Mouse (Mus musculus): ENCODE measurements around the gene Chrne. TPM values are rescaled to one million over a fixed set of nuclear protein-coding genes. Genes with fewer than 3 reads are reported as not detected.
"Not testable (repeated sequence)": the region's sequence is repeated elsewhere in the genome, so short reads cannot be mapped to it uniquely, and the experiment has no call there.

The Chrne gene
- polyA plus RNA-seq, 1 experiment from 2014 or later, result 0.25 TPM

DNA sequence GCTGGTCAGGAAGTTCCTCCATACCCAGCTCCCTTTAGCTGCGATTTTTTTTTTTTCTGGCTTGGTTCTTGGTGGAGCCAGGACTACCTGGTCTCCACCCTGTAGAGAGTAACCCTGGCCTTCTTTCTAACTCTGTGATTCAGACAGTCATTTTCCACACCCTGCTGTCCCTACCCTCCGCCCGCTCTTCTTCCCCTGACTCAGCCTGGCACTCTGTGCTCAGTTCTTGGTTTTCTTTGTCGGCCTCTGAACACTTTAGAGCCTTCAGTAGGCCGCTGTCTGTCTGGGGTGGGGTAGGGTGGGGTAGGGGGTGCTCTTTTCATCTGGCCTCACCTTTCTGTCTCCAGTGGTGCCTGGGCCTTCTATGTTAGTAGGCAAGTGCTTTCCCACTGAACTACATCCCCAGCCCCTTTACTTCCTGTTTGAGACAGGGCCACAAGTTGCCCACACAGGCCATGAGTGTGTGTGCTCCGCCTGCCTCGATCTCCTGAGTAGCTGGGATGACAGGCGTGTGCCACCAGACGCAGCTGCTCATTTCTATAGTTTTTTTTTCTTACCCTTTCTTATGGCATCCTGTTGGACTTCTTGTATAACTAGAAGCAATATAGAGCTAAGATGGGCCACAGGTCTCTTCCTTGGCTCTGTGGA, 39.2 kb downstream of the Chrne start:
- no peak overlapping the region for H3K4me2 ChIP-seq (ENCODE audit: low read length)
- H3K4me1 ChIP-seq (replicated peaks; ENCODE audit: insufficient read depth, low read length), result peaks cover 36% of the 10 kb centered on the region
- TF ChIP-seq CTCF (IDR thresholded peaks at IDR 0.05; ENCODE audit: low read depth), result no peak
- DNase-seq (ENCODE audit: low spot score) (no peak), ATAC-seq (replicated peaks; ENCODE audit: low FRiP score, low read depth) (no peak)
- H3K9me3 ChIP-seq (replicated peaks; ENCODE audit: low read length), result no peaks in the 10 kb centered on the region
- WGBS, result 78% methylated on average over 9 of the region's 9 CpGs
- no peaks in the 10 kb centered on the region for H3K27me3 ChIP-seq (ENCODE audit: insufficient read depth, low read length)
- H3K4me3 ChIP-seq (replicated peaks; ENCODE audit: low read depth, low read length), result no peak overlapping the region
- no peak overlapping the region for H3K9ac ChIP-seq (ENCODE audit: low read depth, low read length)
- H3K36me3 ChIP-seq (ENCODE audit: insufficient read depth, low read length), result no peaks in the 10 kb centered on the region
- H3K27ac ChIP-seq, result no peak overlapping the region; the same call in 1 of the 2 replicates

DNA sequence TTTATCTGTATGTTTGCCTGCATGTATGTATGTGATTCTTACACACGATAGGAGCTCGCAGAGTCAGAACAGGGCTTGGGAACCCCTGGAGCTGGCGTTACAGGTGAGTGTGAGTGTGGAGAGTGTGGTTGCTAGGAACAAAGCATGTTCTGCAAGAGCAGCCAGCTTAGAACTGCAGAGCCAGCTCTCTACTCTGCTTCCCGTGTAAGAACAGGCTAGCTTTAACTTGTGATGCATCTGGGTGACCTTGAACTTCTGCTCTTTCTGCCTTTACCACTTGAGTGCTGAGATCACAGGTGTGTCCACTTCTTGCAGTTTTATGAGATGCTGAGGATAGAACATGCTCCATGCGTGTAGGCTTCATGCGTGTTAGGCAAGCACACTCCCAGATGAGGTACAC, 40.1 kb downstream of the Chrne start:
- Histone ChIP-seq H3K4me3 (replicated peaks; ENCODE audit: low read depth, low read length) (no peak overlapping the region), H3K27ac (no peak overlapping the region), H3K9me3 (replicated peaks; ENCODE audit: low read length) (no peaks in the 10 kb centered on the region), H3K9ac (ENCODE audit: low read depth, low read length) (no peak overlapping the region), H3K4me1 (replicated peaks; ENCODE audit: insufficient read depth, low read length) (peaks cover 27% of the 10 kb centered on the region), H3K4me2 (ENCODE audit: low read length) (no peak overlapping the region), H3K27me3 (ENCODE audit: insufficient read depth, low read length) (no peaks in the 10 kb centered on the region), H3K36me3 (ENCODE audit: insufficient read depth, low read length) (no peaks in the 10 kb centered on the region)
- no peak for TF ChIP-seq CTCF (IDR thresholded peaks at IDR 0.05; ENCODE audit: low read depth)
- DNase-seq (ENCODE audit: low spot score) (no peak), ATAC-seq (replicated peaks; ENCODE audit: low FRiP score, low read depth) (no peak)
- WGBS, result 80% methylated on average over 6 of the region's 6 CpGs

DNA sequence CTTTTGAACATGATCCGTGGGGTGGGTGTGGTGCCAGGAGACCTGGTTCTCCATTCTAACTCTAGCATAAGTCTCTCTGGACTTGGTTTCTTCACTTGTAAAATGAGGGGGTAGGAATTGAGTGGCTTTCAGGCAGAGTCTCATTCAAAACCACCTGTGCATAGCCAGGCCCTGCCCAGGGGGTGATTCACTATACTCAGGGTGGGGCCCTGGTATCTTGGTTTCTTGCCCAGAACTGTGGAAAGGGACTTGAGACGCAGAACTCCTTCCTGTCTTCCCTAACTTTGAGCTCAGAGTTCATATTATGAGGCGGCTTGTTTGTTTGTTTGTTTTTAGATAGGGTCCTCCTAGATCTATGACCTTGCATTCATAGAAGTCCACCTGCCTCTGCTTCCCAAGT, 41.8 kb downstream of the Chrne start:
- no peak for TF ChIP-seq CTCF (IDR thresholded peaks at IDR 0.05; ENCODE audit: low read depth)
- H3K27me3 ChIP-seq (ENCODE audit: insufficient read depth, low read length), result no peaks in the 10 kb centered on the region
- H3K36me3 ChIP-seq (ENCODE audit: insufficient read depth, low read length), result no peaks in the 10 kb centered on the region
- no peak overlapping the region for H3K4me2 ChIP-seq (ENCODE audit: low read length)
- H3K9ac ChIP-seq (ENCODE audit: low read depth, low read length), result no peak overlapping the region
- 52% methylated on average over 3 of the region's 3 CpGs for WGBS
- no peak overlapping the region for H3K4me3 ChIP-seq (replicated peaks; ENCODE audit: low read depth, low read length)
- H3K4me1 ChIP-seq (replicated peaks; ENCODE audit: insufficient read depth, low read length), result peaks cover 32% of the 10 kb centered on the region
- no peak overlapping the region for H3K27ac ChIP-seq
- DNase-seq (ENCODE audit: low spot score), result no peak
- ATAC-seq (replicated peaks; ENCODE audit: low FRiP score, low read depth), result no peak
- no peaks in the 10 kb centered on the region for H3K9me3 ChIP-seq (replicated peaks; ENCODE audit: low read length)

DNA sequence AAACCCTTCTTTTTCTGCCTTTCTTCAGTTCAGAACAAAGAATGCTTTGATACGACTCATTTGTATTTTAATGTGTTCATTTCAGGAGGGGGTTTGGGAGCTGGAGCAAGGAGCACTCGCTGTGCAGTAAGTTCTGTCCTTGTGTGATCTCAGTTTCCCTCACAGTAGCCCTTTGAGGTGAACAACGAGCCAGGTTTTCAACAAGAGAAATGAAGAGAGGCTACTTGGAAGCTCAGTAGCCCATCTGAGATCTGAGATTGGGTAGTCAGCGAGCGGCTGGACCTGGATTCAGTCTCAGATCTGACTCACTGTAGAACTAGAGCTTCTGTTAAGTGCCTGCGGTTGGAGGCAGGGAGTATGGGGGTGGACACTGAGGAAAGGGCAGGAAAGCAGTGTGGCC, 45.1 kb downstream of the Chrne start:
- H3K36me3 ChIP-seq (ENCODE audit: insufficient read depth, low read length), result no peaks in the 10 kb centered on the region
- H3K27ac ChIP-seq, result no peak overlapping the region
- H3K4me2 ChIP-seq (ENCODE audit: low read length), result no peak overlapping the region
- H3K9ac ChIP-seq (ENCODE audit: low read depth, low read length), result no peak overlapping the region
- ATAC-seq (replicated peaks; ENCODE audit: low FRiP score, low read depth) (no peak), DNase-seq (ENCODE audit: low spot score) (no peak)
- no peak for TF ChIP-seq CTCF (IDR thresholded peaks at IDR 0.05; ENCODE audit: low read depth)
- peaks cover 23% of the 10 kb centered on the region for H3K4me1 ChIP-seq (replicated peaks; ENCODE audit: insufficient read depth, low read length)
- 65% methylated on average over 6 of the region's 6 CpGs for WGBS
- no peak overlapping the region for H3K4me3 ChIP-seq (replicated peaks; ENCODE audit: low read depth, low read length)
- no peaks in the 10 kb centered on the region for H3K9me3 ChIP-seq (replicated peaks; ENCODE audit: low read length)
- H3K27me3 ChIP-seq (ENCODE audit: insufficient read depth, low read length), result no peaks in the 10 kb centered on the region

GRCm38 (mm10) chr11:70572348-70572902, 46.6 kb downstream of the Chrne start:
- H3K4me1 ChIP-seq (replicated peaks; ENCODE audit: insufficient read depth, low read length), result peaks cover 22% of the 10 kb centered on the region
- TF ChIP-seq CTCF (IDR thresholded peaks at IDR 0.05; ENCODE audit: low read depth), result no peak
- 15% methylated on average over 5 of the region's 5 CpGs for WGBS

DNA sequence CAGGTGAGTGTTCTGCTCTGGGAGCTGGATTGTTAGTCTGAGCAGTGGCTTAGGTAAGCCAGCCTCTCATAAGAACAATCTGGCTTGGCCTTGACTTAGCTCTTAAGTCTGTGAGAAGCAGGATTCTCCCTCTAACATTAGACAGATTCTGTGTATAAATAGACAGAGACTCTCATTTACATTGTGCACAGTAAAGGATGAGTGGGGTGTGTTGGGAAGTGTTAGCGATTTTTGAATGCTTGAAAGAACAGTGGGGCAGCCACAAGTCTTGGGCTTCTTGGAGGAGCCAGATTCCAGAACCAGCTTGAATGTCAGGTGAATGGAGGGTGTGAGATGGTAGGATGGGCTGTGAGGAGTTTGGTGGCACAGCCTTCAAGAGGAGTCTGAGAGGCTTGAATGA, 47.4 kb downstream of the Chrne start:
- 83% methylated on average over 1 of the region's 1 CpGs for WGBS
- Histone ChIP-seq H3K36me3 (ENCODE audit: insufficient read depth, low read length) (no peaks in the 10 kb centered on the region), H3K4me1 (replicated peaks; ENCODE audit: insufficient read depth, low read length) (peaks cover 23% of the 10 kb centered on the region), H3K9me3 (replicated peaks; ENCODE audit: low read length) (no peaks in the 10 kb centered on the region), H3K27ac (peak overlapping the region; percentile 57; the same call in 1 of the 2 replicates), H3K4me3 (replicated peaks; ENCODE audit: low read depth, low read length) (no peak overlapping the region), H3K27me3 (ENCODE audit: insufficient read depth, low read length) (no peaks in the 10 kb centered on the region), H3K9ac (ENCODE audit: low read depth, low read length) (no peak overlapping the region), H3K4me2 (ENCODE audit: low read length) (no peak overlapping the region)
- no peak for ATAC-seq (replicated peaks; ENCODE audit: low FRiP score, low read depth)
- no peak for TF ChIP-seq CTCF (IDR thresholded peaks at IDR 0.05; ENCODE audit: low read depth)
- no peak for DNase-seq (ENCODE audit: low spot score)

More at GRCm38 (mm10) chr11:70572348-70572902, 46.6 kb downstream of the Chrne start:
- peak overlapping the region; percentile 57 for H3K27ac ChIP-seq
- no peaks in the 10 kb centered on the region for H3K27me3 ChIP-seq (ENCODE audit: insufficient read depth, low read length)
- no peak overlapping the region for H3K4me2 ChIP-seq (ENCODE audit: low read length)
- no peaks in the 10 kb centered on the region for H3K9me3 ChIP-seq (replicated peaks; ENCODE audit: low read length)
- ATAC-seq (replicated peaks; ENCODE audit: low FRiP score, low read depth) (no peak; the same call in 1 of the 2 replicates), DNase-seq (ENCODE audit: low spot score) (peak; percentile 68)
- no peaks in the 10 kb centered on the region for H3K36me3 ChIP-seq (ENCODE audit: insufficient read depth, low read length)
- no peak overlapping the region for H3K4me3 ChIP-seq (replicated peaks; ENCODE audit: low read depth, low read length)
- no peak overlapping the region for H3K9ac ChIP-seq (ENCODE audit: low read depth, low read length)

DNA sequence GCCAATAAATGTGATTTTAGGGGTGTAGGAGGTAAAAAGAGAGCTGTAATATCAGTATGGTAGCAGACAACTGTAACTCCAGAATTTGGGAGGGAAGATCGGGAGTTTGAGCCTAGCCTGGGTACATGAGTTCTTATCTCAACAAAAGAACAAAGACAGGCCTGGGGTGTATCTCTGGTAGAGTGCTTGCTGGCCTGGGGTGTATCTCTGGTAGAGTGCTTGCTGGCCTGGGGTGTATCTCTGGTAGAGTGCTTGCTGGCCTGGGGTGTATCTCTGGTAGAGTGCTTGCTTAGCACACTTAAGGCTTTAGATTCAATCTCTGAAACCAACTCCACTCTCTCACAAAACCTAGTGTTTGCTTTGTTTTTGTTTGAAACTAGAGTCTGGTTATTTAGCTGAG, 48.4 kb downstream of the Chrne start:
- H3K4me1 ChIP-seq (replicated peaks; ENCODE audit: insufficient read depth, low read length), result peaks cover 20% of the 10 kb centered on the region
- not testable (repeated sequence) for DNase-seq (ENCODE audit: low spot score); H3K4me2 ChIP-seq (ENCODE audit: low read length); ATAC-seq (replicated peaks; ENCODE audit: low FRiP score, low read depth); H3K36me3 ChIP-seq (ENCODE audit: insufficient read depth, low read length); H3K4me3 ChIP-seq (replicated peaks; ENCODE audit: low read depth, low read length); H3K27ac ChIP-seq; H3K27me3 ChIP-seq (ENCODE audit: insufficient read depth, low read length); H3K9me3 ChIP-seq (replicated peaks; ENCODE audit: low read length); H3K9ac ChIP-seq (ENCODE audit: low read depth, low read length)
- 91% methylated on average over 1 of the region's 1 CpGs for WGBS
